Mouse (Mus musculus): ENCODE results near the gene Hist1h4a. TPM values are rescaled to one million over a fixed set of nuclear protein-coding genes. Genes with fewer than 3 reads are reported as not detected.

The Hist1h4a gene
- polyA plus RNA-seq, 1 experiment from 2014 or later = 0.65 TPM

DNA sequence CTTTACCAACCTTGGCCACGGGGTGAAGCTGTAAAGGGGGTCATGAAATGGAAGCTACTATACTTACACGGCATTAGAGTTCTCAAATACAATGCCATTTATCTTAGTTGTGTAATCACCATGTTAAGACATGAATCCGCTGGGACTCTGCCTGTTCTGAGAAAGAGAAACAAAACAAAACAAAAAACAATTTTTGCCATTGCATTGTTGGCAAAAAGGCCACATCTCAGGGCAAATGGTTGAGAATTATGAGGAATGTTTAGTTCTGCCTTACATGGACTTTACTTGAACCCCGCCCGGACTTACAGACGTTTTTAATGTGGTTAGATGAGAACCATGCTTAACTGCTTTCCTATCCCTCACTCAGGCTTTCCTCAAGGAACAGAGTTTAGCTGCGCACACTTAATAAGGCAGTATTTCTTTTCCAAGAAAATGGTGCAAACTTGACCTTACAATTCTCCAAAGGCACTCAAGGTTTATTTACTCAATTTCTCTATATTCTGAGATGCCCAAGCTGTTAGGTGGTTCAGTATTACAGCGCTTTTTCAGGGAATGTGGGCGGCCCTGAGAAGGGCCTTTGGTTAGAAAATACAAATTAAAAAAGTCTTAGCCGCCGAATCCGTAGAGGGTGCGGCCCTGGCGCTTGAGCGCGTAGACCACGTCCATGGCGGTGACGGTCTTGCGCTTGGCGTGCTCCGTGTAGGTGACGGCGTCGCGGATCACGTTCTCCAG lies 624 bp downstream of the Hist1h4a start:
- peak; percentile 68 for DNase-seq (ENCODE audit: low spot score)
- peak overlapping the region; percentile 98 for H3K27ac ChIP-seq (ENCODE audit: low read depth)
- peaks cover 17% of the 10 kb centered on the region for H3K4me1 ChIP-seq (replicated peaks; ENCODE audit: control insufficient read depth, insufficient read depth, low read length)
- peak overlapping the region; percentile 91 for H3K4me2 ChIP-seq (ENCODE audit: low read length)
- H3K4me3 ChIP-seq (ENCODE audit: low read depth, low read length) = peak overlapping the region; percentile 57
- no peaks in the 10 kb centered on the region for H3K27me3 ChIP-seq (replicated peaks; ENCODE audit: control insufficient read depth, insufficient read depth, low read length)
- no peaks in the 10 kb centered on the region for H3K36me3 ChIP-seq (ENCODE audit: control insufficient read depth, insufficient read depth, low read length)
- 2% methylated on average over 20 of the region's 27 CpGs for WGBS
- peak overlapping the region; percentile 74 for H3K9ac ChIP-seq (ENCODE audit: low read length)
- peak; percentile 6 for ATAC-seq (replicated peaks; ENCODE audit: low FRiP score, low TSS enrichment, low read depth)
- no peaks in the 10 kb centered on the region for H3K9me3 ChIP-seq (ENCODE audit: control insufficient read depth, low read length)

DNA sequence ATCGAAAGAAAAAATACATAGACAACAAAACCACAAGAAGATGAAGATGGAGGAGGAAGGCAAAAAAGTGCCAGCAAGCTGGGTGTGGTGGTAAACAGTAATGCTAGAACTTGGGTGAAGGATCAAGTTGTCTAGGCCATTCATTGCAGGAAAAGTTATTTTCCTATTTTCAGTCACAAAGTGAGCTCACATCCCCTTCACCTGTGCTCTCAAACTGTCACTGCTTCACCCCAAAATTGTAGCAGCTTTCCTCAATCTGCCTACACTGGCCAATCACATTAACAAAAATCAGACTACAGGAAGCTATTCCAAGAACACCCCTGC lies 1.2 kb downstream of the Hist1h4a start:
- Histone ChIP-seq H3K36me3 (ENCODE audit: control insufficient read depth, insufficient read depth, low read length) (no peaks in the 10 kb centered on the region), H3K9me3 (ENCODE audit: control insufficient read depth, low read length) (no peaks in the 10 kb centered on the region), H3K4me3 (ENCODE audit: low read depth, low read length) (peak overlapping the region; percentile 57), H3K27ac (ENCODE audit: low read depth) (peak overlapping the region; percentile 98), H3K27me3 (replicated peaks; ENCODE audit: control insufficient read depth, insufficient read depth, low read length) (no peaks in the 10 kb centered on the region), H3K4me1 (replicated peaks; ENCODE audit: control insufficient read depth, insufficient read depth, low read length) (peaks cover 17% of the 10 kb centered on the region), H3K4me2 (ENCODE audit: low read length) (peak overlapping the region; percentile 91), H3K9ac (ENCODE audit: low read length) (peak overlapping the region; percentile 74)
- ATAC-seq (replicated peaks; ENCODE audit: low FRiP score, low TSS enrichment, low read depth) (no peak), DNase-seq (ENCODE audit: low spot score) (no peak)
- 63% methylated on average over 1 of the region's 1 CpGs for WGBS

DNA sequence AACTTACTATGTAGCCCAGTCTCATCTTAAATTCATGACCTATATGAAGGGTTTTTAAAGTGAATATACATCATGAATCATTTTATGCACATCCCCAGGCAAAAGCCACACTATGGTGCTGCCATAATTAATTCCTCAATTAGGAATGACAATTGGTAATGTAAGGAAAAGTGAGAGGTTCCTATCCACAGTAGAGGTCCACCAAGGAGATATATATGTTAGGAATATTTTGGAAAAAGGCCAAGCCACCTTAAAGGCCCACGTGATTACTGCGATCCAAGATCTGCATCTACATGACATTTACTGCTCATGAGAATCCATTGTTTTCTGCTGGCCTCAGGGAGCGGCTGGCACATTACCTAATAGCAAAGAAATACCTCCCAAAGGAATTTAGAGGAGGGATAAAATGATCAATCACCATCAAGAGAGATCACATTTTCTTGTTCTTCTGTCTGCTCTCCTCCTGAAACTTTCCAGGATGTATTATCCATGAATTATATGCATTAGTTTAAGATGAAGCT lies 1.7 kb downstream of the Hist1h4a start:
- Histone ChIP-seq H3K36me3 (ENCODE audit: control insufficient read depth, insufficient read depth, low read length) (no peaks in the 10 kb centered on the region), H3K4me2 (ENCODE audit: low read length) (peak overlapping the region; percentile 91; the same call in 1 of the 2 replicates), H3K4me1 (replicated peaks; ENCODE audit: control insufficient read depth, insufficient read depth, low read length) (peaks cover 15% of the 10 kb centered on the region), H3K4me3 (ENCODE audit: low read depth, low read length) (no peak overlapping the region), H3K9ac (ENCODE audit: low read length) (no peak overlapping the region), H3K27me3 (replicated peaks; ENCODE audit: control insufficient read depth, insufficient read depth, low read length) (no peaks in the 10 kb centered on the region), H3K27ac (ENCODE audit: low read depth) (no peak overlapping the region), H3K9me3 (ENCODE audit: control insufficient read depth, low read length) (no peaks in the 10 kb centered on the region)
- ATAC-seq (replicated peaks; ENCODE audit: low FRiP score, low TSS enrichment, low read depth) (no peak), DNase-seq (ENCODE audit: low spot score) (no peak)
- 77% methylated on average over 3 of the region's 3 CpGs for WGBS

DNA sequence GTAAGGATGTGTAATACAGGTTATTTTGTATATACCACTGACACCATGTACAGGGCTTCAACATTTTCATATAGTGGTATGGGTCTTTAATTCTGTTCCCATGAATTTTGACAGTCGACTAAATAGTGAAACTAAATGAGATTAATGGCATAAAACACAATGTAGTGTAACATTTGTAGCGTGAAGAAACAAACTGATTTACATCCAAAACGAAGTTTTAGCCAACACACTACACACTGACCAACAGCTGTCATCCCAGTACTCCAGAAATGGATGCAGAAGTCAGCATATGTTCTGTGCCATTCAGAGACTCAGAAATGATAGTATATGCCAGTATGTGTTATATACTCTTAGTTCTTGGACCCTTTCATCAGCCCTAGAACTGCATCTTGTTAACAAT lies 3.1 kb downstream of the Hist1h4a start:
- no peak overlapping the region for H3K4me3 ChIP-seq (ENCODE audit: low read depth, low read length)
- 42% methylated on average over 3 of the region's 3 CpGs for WGBS
- no peaks in the 10 kb centered on the region for H3K9me3 ChIP-seq (ENCODE audit: control insufficient read depth, low read length)
- peak overlapping the region; percentile 49; the same call in 1 of the 2 replicates for H3K9ac ChIP-seq (ENCODE audit: low read length)
- peak overlapping the region; percentile 63 for H3K4me2 ChIP-seq (ENCODE audit: low read length)
- DNase-seq (ENCODE audit: low spot score) (no peak), ATAC-seq (replicated peaks; ENCODE audit: low FRiP score, low TSS enrichment, low read depth) (no peak)
- H3K27me3 ChIP-seq (replicated peaks; ENCODE audit: control insufficient read depth, insufficient read depth, low read length) = no peaks in the 10 kb centered on the region
- peaks cover 9% of the 10 kb centered on the region for H3K4me1 ChIP-seq (replicated peaks; ENCODE audit: control insufficient read depth, insufficient read depth, low read length)
- H3K36me3 ChIP-seq (ENCODE audit: control insufficient read depth, insufficient read depth, low read length) = no peaks in the 10 kb centered on the region
- peak overlapping the region; percentile 9; the same call in 1 of the 2 replicates for H3K27ac ChIP-seq (ENCODE audit: low read depth)

DNA sequence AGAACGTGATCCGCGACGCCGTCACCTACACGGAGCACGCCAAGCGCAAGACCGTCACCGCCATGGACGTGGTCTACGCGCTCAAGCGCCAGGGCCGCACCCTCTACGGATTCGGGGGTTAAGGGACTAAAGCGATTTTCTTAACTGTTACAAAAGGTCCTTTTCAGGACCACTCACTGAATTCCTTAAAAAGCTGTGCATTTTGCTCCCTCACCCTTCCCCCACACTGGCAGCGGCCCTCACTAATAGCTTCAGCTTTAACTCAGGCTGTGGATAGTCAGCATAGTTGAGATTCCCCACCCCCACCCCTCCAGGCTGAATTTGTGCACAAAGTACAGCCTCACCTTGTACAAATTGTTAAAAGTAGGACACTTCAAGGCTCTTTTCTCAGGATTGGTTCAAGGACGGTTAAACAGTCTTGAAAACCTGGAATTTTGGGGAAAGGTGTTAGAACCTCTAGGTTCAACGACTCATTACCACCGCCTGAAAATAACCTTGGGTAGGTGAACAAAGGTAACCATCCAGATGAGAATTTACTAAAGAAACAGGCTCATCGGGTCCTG lies 3.7 kb downstream of the Hist1h4a start:
- H3K36me3 ChIP-seq (ENCODE audit: control insufficient read depth, insufficient read depth, low read length) = no peaks in the 10 kb centered on the region
- peak; percentile 84 for DNase-seq (ENCODE audit: low spot score)
- H3K27ac ChIP-seq (ENCODE audit: low read depth) = peak overlapping the region; percentile 85
- H3K4me3 ChIP-seq (ENCODE audit: low read depth, low read length) = peak overlapping the region; percentile 39
- no peaks in the 10 kb centered on the region for H3K9me3 ChIP-seq (ENCODE audit: control insufficient read depth, low read length)
- peaks cover 9% of the 10 kb centered on the region for H3K4me1 ChIP-seq (replicated peaks; ENCODE audit: control insufficient read depth, insufficient read depth, low read length)
- H3K27me3 ChIP-seq (replicated peaks; ENCODE audit: control insufficient read depth, insufficient read depth, low read length) = no peaks in the 10 kb centered on the region
- H3K9ac ChIP-seq (ENCODE audit: low read length) = peak overlapping the region; percentile 49
- peak overlapping the region; percentile 63 for H3K4me2 ChIP-seq (ENCODE audit: low read length)
- WGBS = under 1% methylated on average over 15 of the region's 23 CpGs
- ATAC-seq (replicated peaks; ENCODE audit: low FRiP score, low TSS enrichment, low read depth) = peak; percentile 17

DNA sequence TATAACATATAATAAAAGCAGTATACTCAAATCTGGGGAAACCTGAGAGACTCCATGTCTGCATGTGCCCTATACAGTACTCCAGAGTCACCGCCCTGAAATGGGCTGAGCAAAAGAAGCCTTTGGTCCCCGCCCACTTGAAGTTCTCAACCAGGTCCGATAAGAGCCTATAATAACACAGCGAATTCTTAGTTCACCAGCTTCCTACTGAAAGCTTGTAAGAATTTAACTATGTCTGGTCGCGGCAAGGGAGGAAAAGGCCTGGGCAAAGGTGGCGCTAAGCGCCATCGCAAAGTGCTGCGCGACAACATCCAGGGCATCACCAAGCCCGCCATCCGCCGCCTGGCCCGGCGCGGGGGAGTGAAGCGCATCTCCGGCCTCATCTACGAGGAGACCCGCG lies 4.2 kb downstream of the Hist1h4a start, which contains the start of gene Hist1h4b:
Gene Hist1h4b (plus strand): TSS at position 224 of the 400 bp plus-strand sequence.
- DNase-seq (ENCODE audit: low spot score) (peak; percentile 98), ATAC-seq (replicated peaks; ENCODE audit: low FRiP score, low TSS enrichment, low read depth) (peak; percentile 70)
- no peaks in the 10 kb centered on the region for H3K27me3 ChIP-seq (replicated peaks; ENCODE audit: control insufficient read depth, insufficient read depth, low read length)
- peak within 1 kb of the TSS; percentile 63 for H3K4me2 ChIP-seq (ENCODE audit: low read length)
- WGBS = 0% methylated on average over 14 of the region's 22 CpGs
- no peaks in the 10 kb centered on the region for H3K36me3 ChIP-seq (ENCODE audit: control insufficient read depth, insufficient read depth, low read length)
- H3K4me1 ChIP-seq (replicated peaks; ENCODE audit: control insufficient read depth, insufficient read depth, low read length) = peaks cover 9% of the 10 kb centered on the region
- peak within 1 kb of the TSS; percentile 85 for H3K27ac ChIP-seq (ENCODE audit: low read depth)
- H3K4me3 ChIP-seq (ENCODE audit: low read depth, low read length) = peak within 1 kb of the TSS; percentile 39
- H3K9me3 ChIP-seq (ENCODE audit: control insufficient read depth, low read length) = no peaks in the 10 kb centered on the region
- H3K9ac ChIP-seq (ENCODE audit: low read length) = peak within 1 kb of the TSS; percentile 49

DNA sequence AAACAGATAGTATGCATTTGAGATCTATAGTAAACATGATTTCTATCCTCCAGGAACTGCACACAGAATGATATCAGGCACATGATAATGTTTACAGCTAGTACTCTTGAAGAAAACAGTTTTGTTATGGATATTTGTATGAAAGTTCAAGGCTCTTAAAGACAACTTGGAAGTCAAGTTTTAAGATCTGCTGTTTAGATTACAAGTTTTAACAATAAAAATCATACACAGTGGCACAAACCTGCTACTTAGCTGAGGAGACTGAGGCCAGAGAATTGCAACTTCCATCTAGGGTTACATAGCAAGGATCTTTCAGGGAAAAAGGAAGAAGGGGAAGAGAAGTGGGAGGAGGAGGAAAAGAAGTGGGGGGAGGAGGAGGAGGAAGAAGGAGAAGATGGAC lies 6.0 kb downstream of the Hist1h4a start:
- Histone ChIP-seq H3K4me3 (ENCODE audit: low read depth, low read length) (no peak overlapping the region), H3K9ac (ENCODE audit: low read length) (no peak overlapping the region), H3K9me3 (ENCODE audit: control insufficient read depth, low read length) (no peaks in the 10 kb centered on the region), H3K4me1 (replicated peaks; ENCODE audit: control insufficient read depth, insufficient read depth, low read length) (peaks cover 12% of the 10 kb centered on the region), H3K4me2 (ENCODE audit: low read length) (no peak overlapping the region), H3K27ac (ENCODE audit: low read depth) (no peak overlapping the region), H3K27me3 (replicated peaks; ENCODE audit: control insufficient read depth, insufficient read depth, low read length) (no peaks in the 10 kb centered on the region), H3K36me3 (ENCODE audit: control insufficient read depth, insufficient read depth, low read length) (no peaks in the 10 kb centered on the region)
- DNase-seq (ENCODE audit: low spot score) (peak; percentile 23), ATAC-seq (replicated peaks; ENCODE audit: low FRiP score, low TSS enrichment, low read depth) (no peak)

DNA sequence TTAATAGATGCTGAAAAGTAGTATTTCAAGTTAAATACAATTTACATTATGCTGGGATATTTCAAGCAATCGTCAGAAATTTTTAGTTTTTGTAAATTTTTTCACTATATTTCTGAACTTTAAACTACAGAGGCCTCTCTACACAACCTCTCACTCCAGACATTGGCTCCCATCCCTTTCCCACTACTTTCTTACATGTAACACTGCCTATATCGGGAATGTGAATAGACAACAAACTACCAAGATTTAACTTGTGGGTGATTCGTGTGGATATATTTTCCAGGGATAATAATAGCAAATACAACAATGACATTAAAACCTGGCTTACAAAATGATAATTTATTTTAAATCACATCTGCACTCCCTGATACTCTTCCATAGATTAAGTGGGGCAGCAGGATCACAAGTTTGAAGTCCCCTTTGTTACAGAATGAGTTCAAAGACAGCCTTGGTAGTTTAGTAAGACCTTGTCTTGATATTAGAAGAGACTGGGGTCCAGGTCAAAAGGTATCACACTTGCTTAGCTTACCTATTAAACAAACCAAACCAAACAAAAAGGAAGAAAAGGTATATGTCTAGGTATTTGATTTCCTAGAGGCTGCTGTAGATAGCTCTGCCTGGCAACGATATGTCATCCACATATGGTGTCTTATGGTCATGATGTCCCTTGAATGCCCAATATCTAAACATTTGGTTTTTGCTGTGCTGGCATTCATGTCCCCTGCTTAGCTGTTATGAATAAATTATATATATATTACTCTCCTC lies 7.5 kb downstream of the Hist1h4a start:
- Histone ChIP-seq H3K27me3 (replicated peaks; ENCODE audit: control insufficient read depth, insufficient read depth, low read length) (no peaks in the 10 kb centered on the region), H3K4me3 (ENCODE audit: low read depth, low read length) (peak overlapping the region; percentile 37; the same call in 1 of the 2 replicates), H3K9ac (ENCODE audit: low read length) (peak overlapping the region; percentile 76), H3K36me3 (ENCODE audit: control insufficient read depth, insufficient read depth, low read length) (no peaks in the 10 kb centered on the region), H3K4me1 (replicated peaks; ENCODE audit: control insufficient read depth, insufficient read depth, low read length) (peaks cover 13% of the 10 kb centered on the region), H3K27ac (ENCODE audit: low read depth) (peak overlapping the region; percentile 90), H3K4me2 (ENCODE audit: low read length) (peak overlapping the region; percentile 57), H3K9me3 (ENCODE audit: control insufficient read depth, low read length) (no peaks in the 10 kb centered on the region)
- peak; percentile 48 for DNase-seq (ENCODE audit: low spot score)
- 53% methylated on average over 4 of the region's 4 CpGs for WGBS
- no peak for ATAC-seq (replicated peaks; ENCODE audit: low FRiP score, low TSS enrichment, low read depth)
